In genomic region chr11:84826185-84826584, GRCm38 (mm10) we compare ENCODE assay signal across 8 mouse cellular contexts. TPM values are rescaled to one million over a fixed set of nuclear protein-coding genes. Genes with fewer than 3 reads are reported as not detected.
DNase-seq lines count a peak whose midpoint lies in the region; ATAC-seq lines count a peak whose summit lies in the region.

No protein-coding gene starts in this region.

- peak overlapping the region; percentile 98 for H3K27ac ChIP-seq in heart, embryonic 16.5 days (ENCODE audit: low read length)
- H3K27ac ChIP-seq in hindbrain, embryonic 10.5 days: no peak overlapping the region

- H3K9me3 ChIP-seq in megakaryocyte, embryonic 14.5 days: no peaks in the 10 kb centered on the region
- H3K9me3 ChIP-seq in heart, embryonic 16.5 days (replicated peaks; ENCODE audit: control insufficient read depth, low read length): no peaks in the 10 kb centered on the region
- H3K9me3 ChIP-seq in hindbrain, embryonic 10.5 days: no peaks in the 10 kb centered on the region

- peaks cover 79% of the 10 kb centered on the region for H3K36me3 ChIP-seq in megakaryocyte, embryonic 14.5 days (replicated peaks; ENCODE audit: low read length)
- H3K36me3 ChIP-seq in heart, embryonic 16.5 days (ENCODE audit: control insufficient read depth, insufficient read depth): peaks cover 15% of the 10 kb centered on the region
- peaks cover 38% of the 10 kb centered on the region for H3K36me3 ChIP-seq in hindbrain, embryonic 10.5 days

- H3K4me2 ChIP-seq in heart, embryonic 16.5 days (ENCODE audit: low read depth, low read length): peak overlapping the region; percentile 83

- intact Hi-C loops in left cerebral cortex, postnatal 14 days (cut with DNase I): no loop called here

- H3K9ac ChIP-seq in heart, embryonic 16.5 days (ENCODE audit: low read length): peak overlapping the region; percentile 74

- peak; percentile 85 for DNase-seq in cerebellum, adult 9-10 months
- DNase-seq in left cerebral cortex, postnatal 14 days (ENCODE audit: low spot score in 2 of 2): peak; percentile 43 to 51
- DNase-seq in right cerebral cortex, adult 2 months (ENCODE audit: low spot score in 2 of 2): peak; percentile 59 to 71
- DNase-seq in hindbrain, embryonic 10.5 days (ENCODE audit: low spot score): no peak
- no peak for DNase-seq in thymus, postnatal 10 days (ENCODE audit: low spot score in 2 of 2)

- no peaks in the 10 kb centered on the region for H3K27me3 ChIP-seq in megakaryocyte, embryonic 14.5 days (replicated peaks)
- H3K27me3 ChIP-seq in heart, embryonic 16.5 days (ENCODE audit: control insufficient read depth, insufficient read depth, low read length): no peaks in the 10 kb centered on the region
- H3K27me3 ChIP-seq in hindbrain, embryonic 10.5 days (ENCODE audit: insufficient read depth, poor library complexity, severe bottlenecking): no peaks in the 10 kb centered on the region

- 14% methylated on average over 3 of the region's 3 CpGs for WGBS in heart, embryonic 16.5 days
- 80% methylated on average over 3 of the region's 3 CpGs for WGBS in hindbrain, embryonic 10.5 days

- no peak for ATAC-seq in megakaryocyte, adult 5-6 weeks (ENCODE audit: poor library complexity, severe bottlenecking)
- peak; percentile 34 for ATAC-seq in heart, embryonic 16.5 days (replicated peaks; ENCODE audit: extremely low read depth, insufficient read depth, low FRiP score)

- H3K4me1 ChIP-seq in megakaryocyte, embryonic 14.5 days: peaks cover 93% of the 10 kb centered on the region
- peaks cover 53% of the 10 kb centered on the region for H3K4me1 ChIP-seq in heart, embryonic 16.5 days (ENCODE audit: control insufficient read depth, insufficient read depth, low read length)
- H3K4me1 ChIP-seq in hindbrain, embryonic 10.5 days (replicated peaks): peaks cover 28% of the 10 kb centered on the region

- peak overlapping the region; percentile 18 for H3K4me3 ChIP-seq in megakaryocyte, embryonic 14.5 days (replicated peaks)
- peak overlapping the region; percentile 64 for H3K4me3 ChIP-seq in heart, embryonic 16.5 days (ENCODE audit: low read length)
- no peak overlapping the region for H3K4me3 ChIP-seq in hindbrain, embryonic 10.5 days

RNA-seq across cellular contexts. Expression of gene Dhrs11, which starts 2.6 kb away (rescaled TPM):
- 17.6 and 18.7 TPM in 2 replicates for polyA plus RNA-seq in megakaryocyte, embryonic 14.5 days (2012; ENCODE audit: insufficient read depth, low replicate concordance)
- total RNA-seq in megakaryocyte, adult 5-6 weeks (2015): 24.0 and 26.1 TPM in 2 replicates
- total RNA-seq in megakaryocyte, adult 5-6 weeks (2017): 10.2 and 15.0 TPM in 2 replicates
- 73.8 and 81.8 TPM in 2 replicates for polyA plus RNA-seq in heart, embryonic 16.5 days (2015; fragmentation: Nextera tagmentation; extraction: Ambion mirVana)
- 1 to 10 TPM; 7.2 to 7.6 TPM for total RNA-seq in left cerebral cortex, postnatal 14 days (2021)
- polyA plus RNA-seq in hindbrain, embryonic 10.5 days (2016; fragmentation: Nextera tagmentation; extraction: Ambion mirVana): 13.1 and 15.1 TPM in 2 replicates

RNA-seq across cellular contexts. Expression of gene Mrm1, which starts 6.9 kb away (rescaled TPM):
- 1.3 and 4.3 TPM in 2 replicates for polyA plus RNA-seq in megakaryocyte, embryonic 14.5 days (2012; ENCODE audit: insufficient read depth, low replicate concordance)
- 2.5 and 6.6 TPM in 2 replicates for total RNA-seq in megakaryocyte, adult 5-6 weeks (2015)
- total RNA-seq in megakaryocyte, adult 5-6 weeks (2017): 4.2 and 5.8 TPM in 2 replicates
- polyA plus RNA-seq in heart, embryonic 16.5 days (2015; fragmentation: Nextera tagmentation; extraction: Ambion mirVana): 24.0 and 28.4 TPM in 2 replicates
- total RNA-seq in left cerebral cortex, postnatal 14 days (2021): 10 to 100 TPM; 17.0 to 17.2 TPM
- 12.2 and 13.9 TPM in 2 replicates for polyA plus RNA-seq in hindbrain, embryonic 10.5 days (2016; fragmentation: Nextera tagmentation; extraction: Ambion mirVana)

RNA-seq across cellular contexts. Expression of gene Ggnbp2, which starts 44.4 kb away (rescaled TPM):
- polyA plus RNA-seq in megakaryocyte, embryonic 14.5 days (2012; ENCODE audit: insufficient read depth, low replicate concordance): 2.2 and 30.3 TPM in 2 replicates
- 129 and 131 TPM in 2 replicates for total RNA-seq in megakaryocyte, adult 5-6 weeks (2015)
- total RNA-seq in megakaryocyte, adult 5-6 weeks (2017): 164 and 179 TPM in 2 replicates
- polyA plus RNA-seq in heart, embryonic 16.5 days (2015; fragmentation: Nextera tagmentation; extraction: Ambion mirVana): 50.0 and 55.8 TPM in 2 replicates
- 10 to 100 TPM; 78.1 to 81.8 TPM for total RNA-seq in left cerebral cortex, postnatal 14 days (2021)
- 53.4 and 56.5 TPM in 2 replicates for polyA plus RNA-seq in hindbrain, embryonic 10.5 days (2016; fragmentation: Nextera tagmentation; extraction: Ambion mirVana)

RNA-seq across cellular contexts. Expression of gene Myo19, which starts 53.8 kb away (rescaled TPM):
- polyA plus RNA-seq in megakaryocyte, embryonic 14.5 days (2012; ENCODE audit: insufficient read depth, low replicate concordance): 2.8 and 3.3 TPM in 2 replicates
- 1.2 and 2.1 TPM in 2 replicates for total RNA-seq in megakaryocyte, adult 5-6 weeks (2015)
- 1.4 and 2.8 TPM in 2 replicates for total RNA-seq in megakaryocyte, adult 5-6 weeks (2017)
- 6.6 and 6.8 TPM in 2 replicates for polyA plus RNA-seq in heart, embryonic 16.5 days (2015; fragmentation: Nextera tagmentation; extraction: Ambion mirVana)
- total RNA-seq in left cerebral cortex, postnatal 14 days (2021): 10 to 100 TPM; 12.3 to 12.8 TPM
- polyA plus RNA-seq in hindbrain, embryonic 10.5 days (2016; fragmentation: Nextera tagmentation; extraction: Ambion mirVana): 9.9 and 11.3 TPM in 2 replicates

RNA-seq across cellular contexts. Expression of gene Pigw, which starts 53.9 kb away (rescaled TPM):
- polyA plus RNA-seq in megakaryocyte, embryonic 14.5 days (2012; ENCODE audit: insufficient read depth, low replicate concordance): 0.58 TPM in 1 of 2 replicates, not detected in the other
- total RNA-seq in megakaryocyte, adult 5-6 weeks (2015): 2.1 and 2.8 TPM in 2 replicates
- 3.3 and 3.6 TPM in 2 replicates for total RNA-seq in megakaryocyte, adult 5-6 weeks (2017)
- polyA plus RNA-seq in heart, embryonic 16.5 days (2015; fragmentation: Nextera tagmentation; extraction: Ambion mirVana): 2.8 and 3.0 TPM in 2 replicates
- total RNA-seq in left cerebral cortex, postnatal 14 days (2021): 1 to 10 TPM; 7.5 to 9.5 TPM
- 2.6 and 2.7 TPM in 2 replicates for polyA plus RNA-seq in hindbrain, embryonic 10.5 days (2016; fragmentation: Nextera tagmentation; extraction: Ambion mirVana)

Comparison
In these comparisons a context has a peak if more than half of its experiments do, and no peak if none do; other contexts are left out.
1. DNase-seq: peak in cerebellum, adult 9-10 months (single experiment), left cerebral cortex, postnatal 14 days (2 of 2) and right cerebral cortex, adult 2 months (2 of 2); none in hindbrain, embryonic 10.5 days (single experiment) and thymus, postnatal 10 days (0 of 2).